Mouse (Mus musculus) thymus, adult 2 months (tissue): ENCODE results near the gene 2210408I21Rik.

ENCODE experiments used
- CTCF ChIP-seq: fragments of 200-500 bp; IDR thresholded peaks from 2 replicates; pipeline ENCODE4 v1.5.1; 2012; ENCODE audit warnings: mild to moderate bottlenecking, control low read depth, low read length, moderate library complexity, borderline replicate concordance; ENCODE audit not compliant: control insufficient read depth, poor library complexity, insufficient read depth; ENCODE audit errors: extremely low read depth
- POLR2A ChIP-seq: fragments of 200-500 bp; IDR thresholded peaks from 2 replicates; pipeline ENCODE4 v1.6.1; 2012; ENCODE audit warnings: mild to moderate bottlenecking, low read length, control low read depth, moderate library complexity; ENCODE audit not compliant: control insufficient read depth, poor library complexity, insufficient read depth; ENCODE audit errors: extremely low read depth

GRCm38 (mm10) chr13:77275172-77275747, 139.9 kb downstream of the 2210408I21Rik start:
- TF ChIP-seq CTCF (no peak), POLR2A (no peak)
